Comparison of ENCODE assay signal across 16 mouse cellular contexts in the genomic region with DNA sequence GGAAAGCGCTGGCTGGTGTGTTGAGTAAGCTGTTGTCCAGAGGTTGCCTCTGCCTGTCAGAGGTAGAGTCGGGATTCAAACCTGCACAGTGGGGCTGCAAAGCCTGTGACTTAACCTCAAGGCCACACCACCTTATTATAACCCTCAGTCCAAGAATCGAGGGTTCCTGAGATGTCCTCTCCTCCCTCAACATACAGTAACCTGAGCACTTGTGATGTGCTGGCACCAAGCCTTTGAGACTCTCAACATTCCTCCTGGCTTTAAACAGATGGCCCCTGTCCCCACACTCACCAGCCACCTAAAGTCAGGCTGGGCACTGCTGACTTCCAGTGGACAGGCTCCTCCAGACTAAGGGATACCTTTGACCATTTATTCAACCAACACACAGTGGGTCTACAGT.
DNase-seq lines count a peak whose midpoint lies in the region; ATAC-seq and TF ChIP-seq lines count a peak whose summit lies in the region.
"Had no signal": no experiment of that assay in that cellular context is flagged by ENCODE, and none has a peak within 500 bp of the region (broad histone marks: within the 10 kb centered on the region; RNA-seq: fewer than 3 reads in every experiment).

No protein-coding gene starts in this region.

- H3K27ac ChIP-seq in gastrocnemius, adult 2 months: peak overlapping the region; percentile 86
- H3K27ac ChIP-seq in intestine, embryonic 16.5 days (ENCODE audit: low read length): peak overlapping the region; percentile 88; the same call in 1 of the 2 replicates
- H3K27ac ChIP-seq in intestine, postnatal 0 days (ENCODE audit: low read depth, low read length): no peak overlapping the region
- peak overlapping the region; percentile 95 for H3K27ac ChIP-seq in lung, embryonic 14.5 days (ENCODE audit: low read depth)
- H3K27ac ChIP-seq in stomach, embryonic 15.5 days: peak overlapping the region; percentile 2; the same call in 1 of the 2 replicates
- H3K27ac ChIP-seq: left cerebral cortex, adult 2 months had no signal

- peak; percentile 17 for DNase-seq in gastrocnemius, adult 2 months
- no peak for DNase-seq in gastrocnemius, postnatal 36 days
- DNase-seq in lung, embryonic 14.5 days: no peak
- DNase-seq in lung, postnatal 36 days: no peak
- no peak for DNase-seq in right cerebral cortex, postnatal 10 days (ENCODE audit: low spot score in 2 of 2)
- DNase-seq: cerebellum, adult 11 months; forebrain, postnatal 0 days; liver, embryonic 13.5 days; spleen, adult 18-20 months had no signal

- peak overlapping the region; percentile 81 for H3K4me3 ChIP-seq in gastrocnemius, adult 2 months
- no peak overlapping the region for H3K4me3 ChIP-seq in intestine, embryonic 16.5 days (ENCODE audit: low read length)
- no peak overlapping the region for H3K4me3 ChIP-seq in intestine, postnatal 0 days (ENCODE audit: low read depth, low read length)
- no peak overlapping the region for H3K4me3 ChIP-seq in lung, embryonic 14.5 days (ENCODE audit: low read depth, low read length)
- H3K4me3 ChIP-seq in stomach, embryonic 15.5 days (replicated peaks): no peak overlapping the region
- H3K4me3 ChIP-seq: erythroblast, embryonic 14.5 days; left cerebral cortex, adult 2 months; liver, embryonic 13.5 days had no signal

- no peak for TF ChIP-seq CTCF in gastrocnemius, adult 2 months (IDR thresholded peaks at IDR 0.05)
- TF ChIP-seq CTCF in intestine, postnatal 0 days (IDR thresholded peaks at IDR 0.05; ENCODE audit: low read depth): no peak
- no peak for TF ChIP-seq CTCF in lung, embryonic 14.5 days (IDR thresholded peaks at IDR 0.05; ENCODE audit: low read depth)

- no peaks in the 10 kb centered on the region for H3K36me3 ChIP-seq in intestine, embryonic 16.5 days (ENCODE audit: control insufficient read depth, insufficient read depth, low read length)
- H3K36me3 ChIP-seq in intestine, postnatal 0 days (ENCODE audit: control insufficient read depth, insufficient read depth): no peaks in the 10 kb centered on the region; the same call in 1 of the 2 replicates
- H3K36me3 ChIP-seq in lung, embryonic 14.5 days (ENCODE audit: insufficient read depth): no peaks in the 10 kb centered on the region
- no peaks in the 10 kb centered on the region for H3K36me3 ChIP-seq in stomach, embryonic 15.5 days
- H3K36me3 ChIP-seq: liver, embryonic 13.5 days had no signal

- H3K9me3 ChIP-seq in intestine, embryonic 16.5 days (ENCODE audit: control insufficient read depth, low read length): no peaks in the 10 kb centered on the region
- no peaks in the 10 kb centered on the region for H3K9me3 ChIP-seq in intestine, postnatal 0 days (ENCODE audit: control insufficient read depth)
- H3K9me3 ChIP-seq in lung, embryonic 14.5 days (ENCODE audit: low read depth, low read length): no peaks in the 10 kb centered on the region
- no peaks in the 10 kb centered on the region for H3K9me3 ChIP-seq in stomach, embryonic 15.5 days
- H3K9me3 ChIP-seq: liver, embryonic 13.5 days had no signal

- no peak for ATAC-seq in intestine, embryonic 16.5 days
- ATAC-seq in intestine, postnatal 0 days: no peak
- no peak for ATAC-seq in lung, embryonic 14.5 days (ENCODE audit: insufficient read depth)
- ATAC-seq in stomach, embryonic 15.5 days (ENCODE audit: insufficient read depth, low FRiP score, low read depth): no peak
- ATAC-seq: forebrain, postnatal 0 days; hindbrain, embryonic 16.5 days had no signal

- intact Hi-C loops in gastrocnemius, adult 2 months (cut with DNase I): no loop called here
- intact Hi-C loops in gastrocnemius, postnatal 36 days (cut with DNase I): no loop called here

- H3K4me1 ChIP-seq in intestine, embryonic 16.5 days (ENCODE audit: control insufficient read depth, insufficient read depth, low read length): peaks cover 74% of the 10 kb centered on the region
- H3K4me1 ChIP-seq in intestine, postnatal 0 days (replicated peaks; ENCODE audit: control insufficient read depth, insufficient read depth, low read length): peaks cover 10% of the 10 kb centered on the region
- H3K4me1 ChIP-seq in lung, embryonic 14.5 days (ENCODE audit: insufficient read depth): peaks cover 71% of the 10 kb centered on the region
- peaks cover 74% of the 10 kb centered on the region for H3K4me1 ChIP-seq in stomach, embryonic 15.5 days

- H3K4me2 ChIP-seq in intestine, embryonic 16.5 days (ENCODE audit: low read depth, low read length): no peak overlapping the region
- H3K4me2 ChIP-seq in intestine, postnatal 0 days (replicated peaks; ENCODE audit: low read depth): no peak overlapping the region
- no peak overlapping the region for H3K4me2 ChIP-seq in lung, embryonic 14.5 days
- no peak overlapping the region for H3K4me2 ChIP-seq in stomach, embryonic 15.5 days
- H3K4me2 ChIP-seq: liver, embryonic 13.5 days had no signal

- 87% methylated on average over 3 of the region's 3 CpGs for WGBS in intestine, embryonic 16.5 days
- 77% methylated on average over 3 of the region's 3 CpGs for WGBS in intestine, postnatal 0 days
- WGBS in lung, embryonic 14.5 days: 76% methylated on average over 3 of the region's 3 CpGs
- WGBS in stomach, embryonic 15.5 days: 76% methylated on average over 3 of the region's 3 CpGs

- no peaks in the 10 kb centered on the region for H3K27me3 ChIP-seq in intestine, embryonic 16.5 days (replicated peaks; ENCODE audit: control insufficient read depth, insufficient read depth, low read length)
- no peaks in the 10 kb centered on the region for H3K27me3 ChIP-seq in intestine, postnatal 0 days (replicated peaks; ENCODE audit: control insufficient read depth, insufficient read depth, low read length)
- no peaks in the 10 kb centered on the region for H3K27me3 ChIP-seq in lung, embryonic 14.5 days (ENCODE audit: insufficient read depth, low read length)
- H3K27me3 ChIP-seq in stomach, embryonic 15.5 days (replicated peaks): no peaks in the 10 kb centered on the region
- H3K27me3 ChIP-seq: Patski had no signal

- no peak overlapping the region; the same call in 1 of the 2 replicates for H3K9ac ChIP-seq in intestine, embryonic 16.5 days (ENCODE audit: low read depth, low read length)
- no peak overlapping the region for H3K9ac ChIP-seq in intestine, postnatal 0 days (ENCODE audit: low read depth, low read length)
- no peak overlapping the region for H3K9ac ChIP-seq in lung, embryonic 14.5 days
- H3K9ac ChIP-seq in stomach, embryonic 15.5 days: no peak overlapping the region
- H3K9ac ChIP-seq: forebrain, postnatal 0 days; liver, embryonic 13.5 days had no signal
